Mouse (Mus musculus): ENCODE results near the gene Ctnnbl1.

- TF ChIP-seq CTCF (IDR thresholded peaks at IDR 0.05; ENCODE audit: low read depth) (no peak), EP300 (IDR thresholded peaks at IDR 0.05; ENCODE audit: low read depth) (no peak)
These were observed 43.8 kb downstream of the Ctnnbl1 start for GRCm38 (mm10) chr2:157780956-157781355.

All from liver, embryonic 14.5 days (tissue).